ENCODE assay signal across 12 mouse cellular contexts in genomic region chr12:33480975-33481374, GRCm38 (mm10). TPM values are rescaled to one million over a fixed set of nuclear protein-coding genes. Genes with fewer than 3 reads are reported as not detected.
DNase-seq lines count a peak whose midpoint lies in the region; ATAC-seq and TF ChIP-seq lines count a peak whose summit lies in the region.
"Had no signal": no experiment of that assay in that cellular context is flagged by ENCODE, and none has a peak within 500 bp of the region (broad histone marks: within the 10 kb centered on the region; RNA-seq: fewer than 3 reads in every experiment).

No protein-coding gene starts in this region.

- no peak for TF ChIP-seq POLR2A in MEL (IDR thresholded peaks at IDR 0.05; ENCODE audit: control insufficient read depth in 1 of 2, insufficient read depth in 1 of 2, low read depth in 1 of 2, low read length in 2 of 2, poor library complexity in 1 of 2)
- no peak for TF ChIP-seq POLR2A in brain, embryonic 14.5 days (IDR thresholded peaks at IDR 0.05; ENCODE audit: borderline replicate concordance, extremely low read depth, insufficient read depth, insufficient read length, poor library complexity, severe bottlenecking)

- no peak overlapping the region for H3K4me2 ChIP-seq in midbrain, embryonic 12.5 days (replicated peaks)
- H3K4me2 ChIP-seq: embryonic facial prominence, embryonic 12.5 days; liver, embryonic 13.5 days had no signal

- no peak overlapping the region for H3K4me3 ChIP-seq in left cerebral cortex, adult 2 months
- H3K4me3 ChIP-seq in MEL (ENCODE audit: control insufficient read depth in 1 of 2, insufficient read depth in 1 of 2, low read depth in 2 of 2, low read length in 2 of 2) = no peak overlapping the region
- H3K4me3 ChIP-seq in midbrain, embryonic 12.5 days = no peak overlapping the region
- H3K4me3 ChIP-seq: embryonic facial prominence, embryonic 12.5 days; liver, embryonic 13.5 days had no signal

- H3K79me2 ChIP-seq in MEL (ENCODE audit: control insufficient read depth, insufficient read depth, low read length, poor library complexity) = no peaks in the 10 kb centered on the region

- ATAC-seq in midbrain, embryonic 12.5 days (ENCODE audit: low FRiP score, low read depth) = 0 out of 2 replicates have a peak, but pooled peaks have one; percentile 65

- peak; percentile 75 for TF ChIP-seq CTCF in left cerebral cortex, adult 2 months (IDR thresholded peaks at IDR 0.05)
- peak in 1 of 3 experiments; percentile 73; a peak in 2 of 6 replicates for TF ChIP-seq CTCF in MEL (IDR thresholded peaks at IDR 0.05 in 2 of 3, conservative IDR thresholded peaks at IDR 0.05 in 1 of 3; ENCODE audit: control insufficient read depth in 1 of 3, insufficient read depth in 1 of 3, low read depth in 2 of 3, low read length in 3 of 3, poor library complexity in 1 of 3, severe bottlenecking in 1 of 3)
- peak; percentile 23; the same call in 1 of the 2 replicates for TF ChIP-seq CTCF in brain, embryonic 14.5 days (IDR thresholded peaks at IDR 0.05; ENCODE audit: borderline replicate concordance, extremely low read depth, insufficient read depth, insufficient read length)

- TF ChIP-seq EP300 in MEL (IDR thresholded peaks at IDR 0.05; ENCODE audit: low read depth in 1 of 2, low read length in 2 of 2) = no peak

- H3K9ac ChIP-seq in MEL (ENCODE audit: control insufficient read depth, low read depth, low read length, poor library complexity, severe bottlenecking) = no peak overlapping the region
- no peak overlapping the region for H3K9ac ChIP-seq in midbrain, embryonic 12.5 days (replicated peaks)
- H3K9ac ChIP-seq: embryonic facial prominence, embryonic 12.5 days; liver, embryonic 13.5 days had no signal

- H3K27ac ChIP-seq in left cerebral cortex, adult 2 months = no peak overlapping the region
- no peak overlapping the region for H3K27ac ChIP-seq in MEL (ENCODE audit: control insufficient read depth, low read depth, low read length)
- no peak overlapping the region for H3K27ac ChIP-seq in midbrain, embryonic 12.5 days (replicated peaks)
- H3K27ac ChIP-seq: embryonic facial prominence, embryonic 12.5 days; liver, embryonic 13.5 days had no signal

- intact Hi-C loops in left cerebral cortex, adult 2 months (cut with DNase I) = loop anchor here (5.0 kb wide), 4 partner anchors 471 to 1701 kb away; no protein-coding TSS in a partner anchor
- intact Hi-C loops in left cerebral cortex, postnatal 36 days (cut with DNase I) = loop anchor here (5.0 to 10.0 kb wide), 3 partner anchors 224 to 1176 kb away; no protein-coding TSS in a partner anchor

- H3K27me3 ChIP-seq in MEL (ENCODE audit: control insufficient read depth in 1 of 2, insufficient read depth in 2 of 2, low read length in 2 of 2) = peaks cover 0 to 3% of the 10 kb centered on the region in 2 experiments; a peak in 2 of 4 replicates
- H3K27me3 ChIP-seq in midbrain, embryonic 12.5 days = no peaks in the 10 kb centered on the region
- H3K27me3 ChIP-seq: embryonic facial prominence, embryonic 12.5 days; liver, embryonic 13.5 days had no signal

- no peaks in the 10 kb centered on the region for H3K4me1 ChIP-seq in MEL (ENCODE audit: control insufficient read depth in 1 of 2, insufficient read depth in 2 of 2, low read length in 2 of 2)
- no peaks in the 10 kb centered on the region for H3K4me1 ChIP-seq in midbrain, embryonic 12.5 days
- H3K4me1 ChIP-seq: embryonic facial prominence, embryonic 12.5 days; liver, embryonic 13.5 days had no signal

- no peaks in the 10 kb centered on the region for H3K36me3 ChIP-seq in MEL (ENCODE audit: control insufficient read depth in 1 of 2, insufficient read depth in 2 of 2, low read length in 2 of 2)
- no peaks in the 10 kb centered on the region for H3K36me3 ChIP-seq in midbrain, embryonic 12.5 days
- H3K36me3 ChIP-seq: embryonic facial prominence, embryonic 12.5 days; liver, embryonic 13.5 days had no signal

- TF ChIP-seq RAD21 in MEL (IDR thresholded peaks at IDR 0.05; ENCODE audit: low read depth, low read length) = peak; percentile 89

- no peak for DNase-seq in left cerebral cortex, adult 2 months (ENCODE audit: extremely low spot score in 1 of 2, low spot score in 2 of 2)
- no peak for DNase-seq in left cerebral cortex, adult 18-20 months (ENCODE audit: low spot score in 2 of 2)
- DNase-seq in MEL (ENCODE audit: low read depth, low spot score) = peak; percentile 29
- peak; percentile 57 for DNase-seq in brain, embryonic 14.5 days (ENCODE audit: low read depth)
- DNase-seq in c-Kit-positive CD71-positive TER-119-positive erythroid progenitor cells, embryonic 14.5 days (ENCODE audit: low spot score) = no peak
- no peak for DNase-seq in left cerebral cortex, postnatal 36 days (ENCODE audit: low spot score in 2 of 2)
- DNase-seq in gastrocnemius, adult 18-20 months (ENCODE audit: low spot score) = no peak
- DNase-seq: adrenal gland, postnatal 14 days; heart, adult 11 months; liver, embryonic 13.5 days had no signal

- 30% methylated on average over 5 of the region's 5 CpGs for WGBS in midbrain, embryonic 12.5 days

- no peaks in the 10 kb centered on the region for H3K9me3 ChIP-seq in MEL (replicated peaks; ENCODE audit: insufficient read depth, low read length)
- H3K9me3 ChIP-seq in midbrain, embryonic 12.5 days = no peaks in the 10 kb centered on the region
- H3K9me3 ChIP-seq: embryonic facial prominence, embryonic 12.5 days; liver, embryonic 13.5 days had no signal

TF ChIP-seq in MEL, 35 proteins besides CTCF, POLR2A, EP300 and RAD21:
- TF ChIP-seq TBP (IDR thresholded peaks at IDR 0.05; ENCODE audit: low read depth, low read length) (no peak), CHD1 (IDR thresholded peaks at IDR 0.05; ENCODE audit: low read depth, low read length) (no peak), MEF2A (IDR thresholded peaks at IDR 0.05; ENCODE audit: extremely low read depth, insufficient replicate concordance, low read depth, low read length, poor library complexity, severe bottlenecking) (no peak), ZC3H11A (IDR thresholded peaks at IDR 0.05; ENCODE audit: low read depth, low read length) (peak; percentile 70), SMC3 (IDR thresholded peaks at IDR 0.05; ENCODE audit: low read depth, low read length) (peak; percentile 80)

RNA-seq across cellular contexts. Expression of gene Twistnb, which starts 51.5 kb away (rescaled TPM):
- total RNA-seq in left cerebral cortex, adult 2 months (2021) = 10 to 100 TPM; 14.0 to 15.6 TPM
- total RNA-seq in left cerebral cortex, adult 18-20 months (2021) = 10 to 100 TPM; 13.4 TPM
- total RNA-seq in MEL (2012; rRNA removed) = 25.3 and 25.9 TPM in 2 replicates
- polyA plus RNA-seq in MEL (2012; ENCODE audit: insufficient read depth in 1 of 2, insufficient read length in 2 of 2, low read depth in 1 of 2, low replicate concordance in 2 of 2, missing spikeins in 1 of 2) = 10 to 100 TPM; 22.1 to 44.6 TPM
- polyA plus RNA-seq in brain, embryonic 14.5 days (2012; rRNA removed) = 9.8 and 12.7 TPM in 2 replicates
- 52.2 and 56.9 TPM in 2 replicates for polyA plus RNA-seq in midbrain, embryonic 12.5 days (2016; fragmentation: Nextera tagmentation; extraction: Ambion mirVana)
- total RNA-seq in left cerebral cortex, postnatal 36 days (2021) = 10 to 100 TPM; 13.3 to 13.7 TPM
- total RNA-seq in gastrocnemius, adult 18-20 months (2021) = 10 to 100 TPM in 1 of 2 experiments, 1 to 10 TPM in 1; 9.4 to 12.0 TPM

Comparison
In these comparisons a context has a peak if more than half of its experiments do, and no peak if none do; other contexts are left out.
1. DNase-seq: peak in MEL (single experiment) and brain, embryonic 14.5 days (single experiment); none in left cerebral cortex, adult 2 months (0 of 2), left cerebral cortex, adult 18-20 months (0 of 2), c-Kit-positive CD71-positive TER-119-positive erythroid progenitor cells, embryonic 14.5 days (single experiment), left cerebral cortex, postnatal 36 days (0 of 2) and gastrocnemius, adult 18-20 months (single experiment).